Mouse (Mus musculus) layer of hippocampus, adult 8-10 months (tissue): ENCODE measurements around the gene Lrrc8e. TPM values are rescaled to one million over a fixed set of nuclear protein-coding genes. Genes with fewer than 3 reads are reported as not detected.

Experiments used
- DNase-seq, 2 experiments: peaks; one replicate each; pipeline ENCODE4 v3.0.0; 2022; ENCODE audit warnings: low spot score in 2 of 2
- total RNA-seq, 4 experiments: library from RNA; stranded (reverse); gene quantifications; 2 replicates each; pipeline ENCODE4 v1.2.4; 2022

The Lrrc8e gene
- total RNA-seq, 4 experiments from 2014 or later, result 0.11 to 0.16 TPM; not detected in 2

DNA sequence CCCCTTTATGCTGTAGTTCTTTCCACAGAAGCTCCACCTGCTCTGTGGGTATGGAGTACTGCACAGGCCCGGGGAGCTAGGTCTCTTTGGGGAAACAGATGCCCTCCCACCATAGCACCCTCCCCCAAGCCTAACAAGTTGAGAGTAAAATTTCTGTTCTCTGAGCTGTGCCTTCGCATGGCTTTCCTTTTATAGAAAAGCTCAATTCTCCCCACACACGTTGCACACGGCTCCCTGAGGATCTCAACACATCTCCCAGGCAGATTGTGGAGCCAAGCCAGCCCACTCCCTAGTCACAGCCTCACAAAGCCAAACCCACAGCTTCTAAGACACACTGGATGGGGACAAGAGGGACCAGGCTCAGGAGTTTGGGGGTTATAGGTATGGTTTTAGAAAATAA, 30.3 kb downstream of the Lrrc8e start:
- peak; percentile 89 to 90 for DNase-seq

DNA sequence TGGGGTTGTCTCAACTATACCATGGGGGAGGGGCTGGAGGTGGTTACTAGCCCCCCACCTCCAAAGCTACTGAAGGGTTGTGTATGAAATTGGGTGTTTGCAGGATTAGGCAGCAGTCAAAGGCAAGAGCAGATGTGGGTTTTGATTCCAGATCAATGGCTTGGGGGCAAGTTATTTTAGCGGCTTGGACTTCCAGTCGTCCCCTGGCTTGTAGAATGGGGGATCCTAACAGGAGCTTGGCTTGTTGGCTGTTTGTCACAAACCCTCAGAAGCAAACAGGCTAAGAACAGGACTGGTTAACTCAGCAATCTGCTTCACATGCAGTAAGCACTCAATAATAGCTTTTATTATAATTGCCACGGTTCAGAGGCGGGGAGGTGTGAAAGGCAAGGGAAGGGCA, 30.7 kb downstream of the Lrrc8e start:
- peak in 1 of 2 experiments; percentile 25 for DNase-seq

DNA sequence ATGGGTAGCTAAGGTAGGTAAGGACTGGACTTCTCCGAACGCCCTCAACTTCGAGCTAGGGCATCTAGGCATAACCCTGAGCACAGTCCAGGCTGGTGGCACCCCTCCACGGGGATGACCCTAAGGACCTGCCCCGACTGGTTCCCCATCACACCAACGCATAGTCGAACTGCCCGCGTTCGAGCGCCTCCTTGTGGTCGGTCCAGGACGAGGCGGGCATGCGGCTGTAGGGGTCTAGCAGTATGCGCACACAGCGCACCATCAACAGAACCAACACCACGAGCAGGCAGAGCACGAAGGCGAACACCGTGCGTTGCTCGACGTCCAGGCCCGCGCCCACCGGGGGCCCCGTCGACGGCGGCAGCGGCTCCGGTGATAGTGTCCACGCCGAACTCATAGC, 31.6 kb downstream of the Lrrc8e start:
- peak; percentile 83 for DNase-seq

DNA sequence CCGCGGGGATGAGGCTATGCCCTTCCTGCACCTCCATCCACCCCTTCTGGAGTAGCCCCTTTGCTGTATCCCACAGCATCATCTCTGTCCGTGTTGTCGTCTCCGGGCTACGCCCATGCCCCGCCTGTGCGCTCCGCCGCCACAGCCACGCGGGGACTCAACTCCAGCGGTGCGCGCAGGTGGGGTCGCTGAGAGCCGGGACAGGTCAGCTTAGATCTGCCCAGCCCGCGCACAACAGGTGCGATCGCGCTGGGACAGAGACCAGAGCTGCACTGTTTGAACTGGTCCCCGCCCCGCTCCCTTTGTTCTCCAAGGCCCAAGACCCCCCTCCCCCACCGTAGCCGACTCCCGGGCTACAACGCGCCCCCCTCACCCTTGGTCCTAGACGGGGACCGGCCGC, 32.1 kb downstream of the Lrrc8e start:
- DNase-seq, result peak in 1 of 2 experiments; percentile 59

DNA sequence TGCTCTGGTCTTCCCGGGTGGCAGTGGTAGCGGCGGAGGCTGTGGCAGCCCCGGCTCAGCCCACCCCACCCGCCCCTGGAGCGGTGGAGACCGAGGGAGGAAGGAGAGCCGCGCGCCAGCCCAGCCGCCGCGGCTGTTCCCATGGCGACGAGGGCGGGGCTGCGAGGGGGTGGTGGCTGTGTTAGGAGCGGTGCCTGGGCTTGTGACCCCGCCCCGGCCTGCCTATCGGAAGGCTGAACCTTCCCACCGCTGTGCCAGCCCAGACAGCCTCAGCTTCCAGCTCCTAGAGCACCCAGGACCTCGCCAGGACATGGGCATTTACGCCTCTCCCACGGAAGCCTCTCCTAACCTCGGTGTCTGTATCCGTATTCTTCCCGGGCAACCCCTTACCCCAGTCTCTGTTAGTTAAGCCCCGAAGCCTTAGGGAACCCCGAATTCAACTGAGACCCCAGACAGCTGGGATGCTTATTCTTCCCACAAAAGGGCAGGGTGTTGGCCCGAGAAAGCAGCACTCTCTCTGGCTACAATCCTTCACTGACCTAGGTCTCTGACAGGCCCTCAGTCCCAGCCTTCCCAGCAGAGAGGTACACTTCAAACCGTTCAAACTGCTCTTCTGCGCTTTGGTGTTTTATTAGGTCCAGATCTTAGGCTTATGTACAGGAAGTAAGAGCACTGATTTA, 32.6 kb downstream of the Lrrc8e start, which contains the start of gene Ctxn1:
Ctxn1 (minus strand) TSS at position 150 of the 680 bp plus-strand sequence.
- peak; percentile 88 to 89 for DNase-seq

DNA sequence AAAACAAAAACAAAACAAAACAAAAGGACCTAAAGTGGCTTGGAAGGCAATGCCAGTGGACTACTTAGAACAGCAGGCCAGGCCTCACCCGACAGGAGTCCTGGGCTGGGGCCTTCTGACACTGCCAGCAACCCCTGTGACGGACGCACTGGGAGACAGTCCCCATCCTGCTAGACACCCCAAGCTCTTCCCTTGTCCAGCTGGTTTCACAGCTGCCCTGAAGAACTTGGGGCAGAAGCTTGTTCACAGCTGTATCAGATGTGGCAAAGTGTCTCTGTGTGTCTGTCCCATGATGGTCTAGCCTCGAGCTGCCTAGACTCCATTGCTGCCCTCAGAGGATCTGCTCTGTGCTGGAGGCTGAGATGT, 33.2 kb downstream of the Lrrc8e start:
- DNase-seq, result no peak

DNA sequence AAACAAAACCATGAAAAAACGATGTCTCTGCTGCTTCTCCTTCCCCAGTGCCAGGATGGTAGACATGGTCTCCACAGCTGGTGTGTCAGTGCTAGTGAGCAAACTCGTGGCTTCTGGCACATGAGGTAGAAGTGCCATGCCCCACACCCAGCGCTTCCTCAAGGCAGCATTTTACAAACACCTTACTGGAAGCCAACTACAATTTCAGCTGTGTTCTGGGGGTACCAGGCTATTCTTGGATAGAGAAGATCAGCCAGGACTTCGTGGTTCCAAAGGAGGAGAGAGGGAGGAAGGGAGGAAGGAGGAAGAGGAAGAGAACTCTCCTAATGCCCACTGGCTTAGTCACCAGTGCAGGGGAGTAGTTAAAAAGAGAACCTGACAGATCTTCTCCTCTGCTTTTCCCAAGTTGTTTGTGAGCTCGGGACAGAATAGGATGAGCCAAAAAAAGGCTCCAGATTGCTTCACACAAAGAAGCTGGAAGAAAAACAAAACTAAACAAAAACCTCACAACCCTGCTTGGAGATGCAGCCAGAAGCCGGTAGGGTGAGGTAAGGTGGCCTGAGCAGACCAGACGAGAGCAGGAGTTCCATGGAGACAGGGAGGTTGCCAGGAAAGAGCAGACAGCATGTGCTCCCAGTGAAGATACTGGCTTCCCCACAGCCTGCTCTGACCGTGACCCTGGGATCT, 36.6 kb downstream of the Lrrc8e start:
- no peak for DNase-seq

DNA sequence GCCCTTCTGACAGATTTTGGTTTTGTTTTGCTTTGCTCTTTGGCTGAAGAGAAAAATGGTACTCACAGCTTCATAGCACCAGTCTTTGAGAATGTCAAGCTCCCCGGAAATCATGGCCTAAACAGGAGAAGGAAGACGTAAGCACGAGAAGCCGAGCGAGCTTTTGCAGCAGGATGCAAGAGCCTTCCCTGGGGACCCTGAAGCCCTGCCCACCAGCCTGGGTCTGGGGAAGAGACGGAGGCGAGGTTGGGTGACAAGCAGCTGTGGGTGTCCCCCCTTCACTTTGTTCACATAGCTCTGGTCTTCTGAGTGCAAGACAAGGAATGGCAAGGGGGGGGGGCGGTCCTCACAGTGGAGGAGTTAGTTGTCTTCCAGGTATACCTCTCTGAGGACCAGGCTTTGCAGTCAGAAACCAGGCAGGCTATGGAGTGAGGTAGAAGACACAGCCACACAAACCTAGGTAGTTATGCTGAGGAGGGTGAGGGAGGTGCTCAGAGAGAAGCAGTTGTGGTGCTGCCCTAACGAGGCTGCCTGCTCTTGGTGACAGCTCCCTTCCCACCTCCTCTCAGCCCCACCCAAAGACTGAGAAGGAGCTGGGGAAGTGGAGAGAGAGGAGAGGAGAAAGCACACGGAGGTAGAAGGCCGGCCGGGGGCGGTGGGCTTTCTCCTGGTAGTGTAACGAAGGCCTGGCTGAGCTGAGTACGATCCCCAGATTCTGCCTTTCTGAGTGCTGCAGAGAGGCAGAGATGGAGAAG, 38.7 kb downstream of the Lrrc8e start:
- DNase-seq, result no peak

DNA sequence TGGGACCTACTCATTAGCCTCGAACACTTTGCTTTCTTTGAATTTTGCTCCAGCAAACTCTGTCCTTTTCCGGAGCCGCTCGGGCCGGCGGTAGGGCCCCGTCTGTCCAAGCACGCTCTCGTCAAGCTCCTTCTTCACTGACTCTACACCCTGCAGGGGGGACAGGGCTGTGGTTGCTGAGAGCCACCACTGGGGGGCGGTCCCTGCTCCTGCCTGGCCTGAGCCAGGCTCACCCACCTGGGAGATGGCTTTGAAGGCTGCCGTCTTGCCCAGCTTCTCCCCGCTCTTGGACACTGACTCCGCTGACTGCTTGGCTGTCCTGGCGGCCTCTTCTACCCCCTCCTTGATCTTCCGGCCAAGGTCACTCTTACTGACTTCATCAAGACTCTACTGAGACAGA, 41.0 kb downstream of the Lrrc8e start:
- no peak for DNase-seq

DNA sequence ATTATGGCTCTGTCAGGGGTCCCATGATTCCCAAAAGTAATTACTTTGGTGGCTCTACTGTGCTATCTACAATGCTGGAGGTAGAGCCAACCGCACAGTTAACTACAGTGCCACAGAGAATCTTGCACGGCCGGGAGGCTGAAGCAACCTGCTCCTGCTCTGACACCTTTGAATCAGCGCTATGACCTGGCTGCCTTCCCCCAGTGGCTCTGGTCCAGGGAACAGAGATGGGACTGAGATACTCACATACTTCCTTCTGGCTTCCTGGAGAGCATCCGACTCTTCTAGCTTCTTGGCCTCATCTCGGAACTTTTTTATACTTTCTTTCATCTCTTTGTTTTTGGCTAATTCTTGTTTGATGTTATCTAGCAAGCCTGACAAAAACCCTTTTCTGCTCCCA, 43.0 kb downstream of the Lrrc8e start:
- no peak for DNase-seq

DNA sequence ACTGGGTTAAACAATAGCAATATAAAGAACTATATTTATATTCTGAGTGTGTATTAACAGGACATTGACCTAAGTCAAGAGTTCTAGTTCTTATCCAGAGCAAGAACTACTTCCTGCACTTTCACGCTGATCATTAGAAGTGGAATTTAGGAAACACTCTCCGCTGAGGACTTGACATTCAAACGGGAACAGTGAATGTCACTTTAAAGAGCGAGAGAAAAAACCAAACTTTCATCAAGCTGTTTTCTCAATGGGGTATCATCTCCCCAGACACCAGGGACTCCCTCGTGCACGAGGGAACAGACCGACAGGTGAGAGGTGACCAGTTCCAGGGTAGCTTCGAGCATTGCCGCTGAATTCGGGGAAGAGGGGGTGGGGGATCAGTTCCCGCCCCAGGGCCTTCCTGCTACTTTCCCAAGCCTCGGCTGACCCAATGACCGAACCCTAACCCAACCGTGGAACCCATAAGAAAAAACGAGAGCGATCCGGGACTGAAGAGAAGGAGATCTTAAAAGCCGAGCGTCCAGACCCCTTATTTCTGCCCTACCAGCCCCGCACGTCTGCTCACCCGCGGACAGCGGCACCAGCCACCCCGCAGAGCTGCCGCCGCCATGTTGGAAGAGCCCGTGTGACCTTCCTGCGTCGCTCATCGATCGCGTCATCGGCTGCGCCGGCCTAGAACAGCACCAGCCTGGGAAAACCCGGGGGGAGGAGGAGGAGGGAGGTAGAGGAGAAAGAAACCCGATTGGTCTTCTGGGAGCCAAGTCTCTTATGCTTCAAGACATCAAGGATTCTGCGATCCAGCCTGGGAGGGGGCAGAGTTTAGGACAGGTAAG, 48.9 kb downstream of the Lrrc8e start, which contains the start of gene Timm44:
Timm44 (minus strand) TSS at position 639 of the 836 bp plus-strand sequence.
- DNase-seq, result peak; percentile 92 to 95

DNA sequence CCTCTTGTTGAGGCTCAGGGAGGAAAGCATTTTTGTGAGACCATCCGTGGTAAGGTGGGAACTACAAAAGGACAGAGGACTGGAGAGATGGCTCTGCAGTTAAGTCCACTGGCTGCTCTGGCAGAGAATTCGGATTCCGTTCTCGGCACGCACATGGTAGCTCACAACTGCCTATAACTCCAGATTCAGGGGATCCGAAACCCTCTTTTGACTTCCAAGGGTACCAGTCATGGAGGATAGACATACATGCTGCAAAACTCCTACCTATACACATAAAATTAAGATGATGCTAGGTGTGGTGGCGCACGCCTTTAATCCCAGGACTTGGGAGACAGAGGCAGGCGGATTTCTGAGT, 49.5 kb downstream of the Lrrc8e start:
- DNase-seq, result no peak

Other genes with a start within 250 kb of the Lrrc8e start
- under 1 TPM in 3 of 4 experiments, not detected in 1; 0.30 to 0.89 (median 0.37) TPM for gene Cd209f, start 121.0 kb upstream of the Lrrc8e start, total RNA-seq
- under 1 TPM in 1 of 4 experiments, not detected in 3; 0.65 TPM for gene Cd209g, start 92.7 kb upstream of the Lrrc8e start, total RNA-seq
- gene Evi5l, start 60.3 kb upstream of the Lrrc8e start, total RNA-seq, result 100 to 1,000 TPM in 2 of 4 experiments, 10 to 100 TPM in 2; 90.2 to 127 (median 105) TPM
- gene Prr36, start 9.4 kb upstream of the Lrrc8e start, total RNA-seq, result 10 to 100 TPM; 34.9 to 44.0 (median 40.0) TPM
- 100 to 1,000 TPM in 3 of 4 experiments, 10 to 100 TPM in 1; 99.3 to 117 (median 110) TPM for gene Map2k7, start 11.9 kb downstream of the Lrrc8e start, total RNA-seq
- 1 to 10 TPM; 2.0 to 2.8 (median 2.3) TPM for gene Gm49320, start 12.0 kb downstream of the Lrrc8e start, total RNA-seq
- 10 to 100 TPM; 12.8 to 19.2 (median 16.5) TPM for gene Tgfbr3l, start 21.4 kb downstream of the Lrrc8e start, total RNA-seq
- 10 to 100 TPM; 27.5 to 36.9 (median 32.2) TPM for gene Snapc2, start 26.3 kb downstream of the Lrrc8e start, total RNA-seq
- gene Ctxn1, start 32.4 kb downstream of the Lrrc8e start, total RNA-seq, result 100 to 1,000 TPM; 421 to 475 (median 460) TPM
- 10 to 100 TPM; 65.1 to 80.9 (median 70.8) TPM for gene Timm44, start 49.1 kb downstream of the Lrrc8e start, total RNA-seq
- gene Ccl25, start 98.4 kb downstream of the Lrrc8e start, total RNA-seq, result 10 to 100 TPM; 21.2 to 31.6 (median 24.3) TPM
- gene Elavl1, start 98.6 kb downstream of the Lrrc8e start, total RNA-seq, result 10 to 100 TPM; 69.3 to 80.9 (median 76.7) TPM